Mouse (Mus musculus) adrenal gland, adult (tissue): ENCODE measurements around the gene Zfp207.
"Not testable (repeated sequence)": the region's sequence is repeated elsewhere in the genome, so short reads cannot be mapped to it uniquely, and the experiment has no call there.

Experiments
- DNase-seq, 2 experiments: peaks; one replicate each; pipeline ENCODE4 v3.0.0; 2022 to 2023; ENCODE audit warnings: low spot score in 1 of 2; ENCODE audit not compliant: inconsistent age in 2 of 2

Zfp207 gene

DNA sequence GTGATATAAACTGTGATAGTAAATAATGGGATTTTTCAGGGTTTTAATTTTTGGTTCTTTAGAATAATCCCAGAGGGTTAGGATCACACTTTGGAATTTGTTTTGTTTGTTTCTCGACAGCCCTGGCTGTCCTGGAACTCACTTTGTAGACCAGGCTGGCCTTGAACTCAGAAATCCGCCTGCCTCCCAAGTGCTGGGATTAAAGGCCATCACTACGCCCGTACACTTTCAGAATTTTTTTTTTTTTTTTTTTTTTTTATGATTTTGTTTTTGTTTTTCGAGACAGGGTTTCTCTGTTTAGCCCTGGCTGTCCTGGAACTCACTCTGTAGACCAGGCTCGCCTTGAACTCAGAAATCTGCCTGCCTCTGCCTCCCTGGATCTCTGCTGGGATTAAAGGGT, 24.8 kb downstream of the Zfp207 start:
- not testable (repeated sequence) for DNase-seq

GRCm38 (mm10) chr11:80410377-80410776, 27.3 kb downstream of the Zfp207 start:
- DNase-seq = no peak

GRCm38 (mm10) chr11:80417085-80417484, 34.0 kb downstream of the Zfp207 start:
- peak in 1 of 2 experiments; percentile 33 for DNase-seq

GRCm38 (mm10) chr11:80419743-80420142, 36.7 kb downstream of the Zfp207 start:
- DNase-seq = no peak

- no peak for DNase-seq
Measured at GRCm38 (mm10) chr11:80420202-80420984, 37.3 kb downstream of the Zfp207 start.

GRCm38 (mm10) chr11:80421421-80422047, 38.5 kb downstream of the Zfp207 start:
- DNase-seq = no peak

DNA sequence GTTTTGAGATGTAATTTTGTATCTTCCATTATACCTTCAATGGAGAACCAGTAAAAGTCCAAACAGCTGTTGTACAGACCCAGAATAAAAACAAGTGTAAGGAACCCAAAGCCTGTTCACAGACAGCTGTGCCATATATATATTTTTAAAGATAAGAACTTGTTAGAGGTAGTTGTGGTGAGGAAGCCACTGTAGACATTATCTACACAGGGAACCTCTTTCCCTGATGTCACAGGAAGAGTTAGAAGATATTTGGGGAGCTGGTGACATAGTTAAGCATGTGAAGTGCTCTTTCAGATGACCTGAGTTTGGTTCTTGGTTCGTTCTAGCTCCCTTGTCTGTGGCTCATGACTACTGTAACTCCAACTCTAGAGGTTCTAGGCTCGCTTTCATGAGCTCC, 41.6 kb downstream of the Zfp207 start:
- no peak for DNase-seq

DNA sequence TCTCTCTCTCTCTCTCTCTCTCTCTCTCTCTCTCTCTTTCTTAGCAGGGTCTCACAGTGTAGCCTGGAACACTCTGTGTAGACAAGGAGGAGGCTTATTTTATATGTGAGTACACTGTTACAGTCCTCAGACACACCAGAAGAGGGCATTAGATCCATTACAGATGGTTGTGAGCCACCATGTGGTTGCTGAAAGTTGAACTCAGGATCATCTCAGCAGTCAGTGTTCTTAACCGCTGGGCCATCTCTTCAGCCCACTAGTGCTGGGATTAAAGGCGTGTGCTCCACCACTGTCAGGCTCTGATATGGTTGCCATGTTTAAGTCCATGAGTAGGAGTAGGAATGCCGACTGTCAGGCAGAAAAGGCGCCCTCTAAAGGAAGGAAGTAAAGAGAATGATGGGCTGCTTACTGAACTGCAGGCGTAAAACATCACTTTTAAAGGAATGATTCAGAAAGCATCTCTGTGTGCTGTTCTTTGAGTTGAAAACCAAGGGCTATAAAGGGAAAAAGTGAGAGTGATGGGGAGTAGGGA, 42.2 kb downstream of the Zfp207 start:
- DNase-seq = no peak

DNA sequence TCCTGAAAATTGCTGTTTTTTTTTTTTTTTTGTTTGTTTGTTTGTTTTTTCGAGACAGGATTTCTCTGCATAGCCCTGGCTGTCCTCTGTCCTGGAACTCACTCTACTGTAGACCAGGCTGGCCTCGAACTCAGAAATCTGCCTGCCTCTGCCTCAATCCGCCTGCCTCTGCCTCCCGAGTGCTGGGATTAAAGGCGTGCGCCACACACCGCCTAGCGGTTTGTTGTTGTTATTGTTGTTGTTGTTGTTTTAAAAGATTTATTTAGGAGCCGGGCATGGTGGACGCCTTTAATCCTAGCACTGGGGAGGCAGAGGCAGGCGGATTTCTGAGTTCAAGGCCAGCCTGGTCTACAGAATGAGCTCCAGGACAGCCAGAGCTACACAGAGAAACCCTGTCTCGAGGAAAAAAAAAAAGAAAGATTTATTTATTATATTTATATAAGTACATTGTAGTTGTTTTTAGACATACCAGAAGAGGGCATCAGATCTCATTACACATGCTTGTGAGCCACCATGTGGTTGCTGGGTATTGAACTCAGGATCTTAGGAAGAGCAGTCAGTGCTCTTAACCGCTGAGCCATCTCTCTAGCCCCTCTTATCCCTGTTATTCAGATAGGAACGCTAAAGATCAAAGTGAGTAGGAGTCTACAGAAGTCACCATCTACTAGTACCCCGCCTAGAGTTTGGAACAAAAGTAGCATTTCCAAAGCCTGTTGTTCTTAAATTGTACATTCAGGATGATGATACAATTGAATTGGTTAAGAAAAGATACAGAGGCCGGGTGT, 43.1 kb downstream of the Zfp207 start:
- DNase-seq = not testable (repeated sequence)

DNA sequence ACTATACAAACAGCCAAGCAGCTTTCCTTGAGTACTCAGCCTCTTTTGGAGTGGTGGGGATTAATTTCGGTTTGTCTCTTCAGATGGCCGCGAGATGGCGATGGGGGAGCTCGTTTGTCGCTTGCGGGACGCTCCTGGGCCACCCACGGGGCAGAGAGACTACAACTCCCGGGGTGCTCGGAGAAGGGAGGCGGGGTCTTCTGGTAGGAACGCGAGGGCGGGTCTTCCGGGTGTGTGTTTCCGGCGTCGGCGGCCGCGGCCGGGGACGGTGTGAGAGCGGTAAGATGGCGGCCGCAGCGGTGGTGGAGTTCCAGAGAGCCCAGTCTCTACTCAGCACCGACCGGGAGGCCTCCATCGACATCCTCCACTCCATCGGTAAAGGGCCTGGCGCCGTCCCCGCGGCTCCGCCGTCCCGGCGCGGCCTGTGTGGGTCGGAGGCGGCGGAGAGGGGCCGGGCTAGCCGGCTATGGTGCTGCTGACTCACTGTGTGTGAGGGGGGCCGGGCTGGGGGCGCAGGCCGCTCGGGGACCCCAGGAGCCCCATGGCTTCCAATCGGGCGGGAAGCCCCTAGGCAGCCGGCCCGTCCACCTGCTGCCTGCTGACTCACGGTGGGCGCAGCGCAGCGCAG, 45.4 kb downstream of the Zfp207 start, which contains the start of gene Psmd11:
Psmd11 (plus strand) TSS at position 235 of the 628 bp plus-strand sequence.
- DNase-seq = peak; percentile 97 to 98

DNA sequence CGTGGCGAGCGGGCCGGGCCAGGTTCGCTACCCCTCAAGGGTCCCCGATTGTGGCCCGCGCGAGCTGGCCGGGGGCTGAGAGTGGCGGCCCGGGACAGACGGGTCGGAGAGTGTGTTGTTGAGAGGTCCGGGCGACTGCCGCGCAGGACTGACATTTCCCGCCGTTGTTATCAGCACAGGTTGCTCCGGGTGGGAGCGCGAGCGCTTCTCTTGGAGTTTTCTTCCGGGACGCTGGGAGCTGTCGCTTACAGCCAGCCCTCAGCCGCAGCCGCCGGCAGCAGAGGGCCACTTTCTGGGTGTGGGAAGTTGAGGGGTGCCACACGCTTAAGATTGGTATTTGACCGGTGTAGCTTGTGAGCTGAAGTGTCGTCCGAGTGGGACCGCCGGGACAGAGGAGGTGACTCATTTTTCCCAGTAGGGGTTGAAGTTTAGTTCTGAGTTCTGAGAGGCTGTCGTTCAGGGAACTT, 46.0 kb downstream of the Zfp207 start:
- peak in 1 of 2 experiments; percentile 89 for DNase-seq

DNA sequence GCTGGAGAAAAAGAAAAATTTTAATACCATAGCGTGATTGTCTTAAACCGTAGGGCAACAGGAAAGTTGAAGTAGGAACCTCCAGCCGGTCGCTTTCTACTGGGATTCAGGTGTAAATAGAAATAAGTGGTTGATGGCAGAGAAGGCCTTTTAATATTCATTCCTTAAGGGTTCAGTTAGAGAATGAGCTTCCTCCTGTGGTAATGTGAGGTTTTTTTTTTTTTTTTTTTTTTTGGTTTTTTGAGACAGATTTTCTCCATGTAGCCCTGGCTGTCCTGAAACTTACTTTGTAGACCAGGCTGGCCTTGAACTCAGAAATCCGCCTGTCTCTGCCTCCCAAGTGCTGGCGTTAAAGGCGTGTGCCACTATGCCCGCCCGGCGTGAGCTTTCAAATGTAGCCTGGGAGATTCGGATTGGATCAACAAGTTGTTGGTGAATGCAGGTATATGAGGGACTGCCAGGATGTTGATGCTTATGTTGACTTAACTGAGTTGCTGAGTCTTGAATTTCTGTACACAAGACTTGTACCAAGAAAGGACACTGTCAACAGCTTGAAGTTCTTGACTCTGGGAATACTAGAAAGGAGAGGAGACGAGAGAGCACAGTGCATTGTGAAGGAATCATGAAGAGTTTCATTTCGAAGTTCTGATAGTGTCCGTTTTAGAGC, 46.6 kb downstream of the Zfp207 start:
- DNase-seq = peak; percentile 17 to 43

DNA sequence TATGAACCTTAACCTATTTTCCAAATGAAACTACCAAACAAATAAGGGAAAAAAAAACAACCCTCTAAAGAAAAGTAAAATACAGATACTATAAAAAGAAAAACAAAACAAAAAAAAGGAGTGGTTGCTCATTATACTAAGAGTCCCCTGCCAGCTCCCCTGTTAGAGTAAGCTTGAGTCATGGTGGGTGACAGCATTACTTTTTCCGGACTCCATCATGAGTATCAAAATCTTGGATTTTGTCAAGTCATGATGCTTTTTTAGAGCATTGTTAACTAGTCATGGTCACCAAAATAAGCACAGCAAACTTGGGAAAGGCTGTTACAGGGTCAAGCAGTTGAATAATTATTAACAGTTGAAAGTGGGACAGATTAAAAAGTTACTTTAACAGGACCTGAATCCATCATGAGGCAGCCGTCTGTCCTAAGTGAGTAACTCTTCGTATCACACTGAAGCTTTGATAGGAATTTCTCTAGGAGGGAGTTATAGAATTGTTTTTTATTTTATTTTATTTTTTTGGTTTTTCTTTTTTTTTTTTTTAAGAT, 47.4 kb downstream of the Zfp207 start:
- DNase-seq = no peak

GRCm38 (mm10) chr11:80446916-80447315, 63.8 kb downstream of the Zfp207 start:
- no peak for DNase-seq

- no peak for DNase-seq
Measured at GRCm38 (mm10) chr11:80449859-80450258, 66.8 kb downstream of the Zfp207 start.

GRCm38 (mm10) chr11:80452242-80452641, 69.2 kb downstream of the Zfp207 start:
- no peak for DNase-seq

DNA sequence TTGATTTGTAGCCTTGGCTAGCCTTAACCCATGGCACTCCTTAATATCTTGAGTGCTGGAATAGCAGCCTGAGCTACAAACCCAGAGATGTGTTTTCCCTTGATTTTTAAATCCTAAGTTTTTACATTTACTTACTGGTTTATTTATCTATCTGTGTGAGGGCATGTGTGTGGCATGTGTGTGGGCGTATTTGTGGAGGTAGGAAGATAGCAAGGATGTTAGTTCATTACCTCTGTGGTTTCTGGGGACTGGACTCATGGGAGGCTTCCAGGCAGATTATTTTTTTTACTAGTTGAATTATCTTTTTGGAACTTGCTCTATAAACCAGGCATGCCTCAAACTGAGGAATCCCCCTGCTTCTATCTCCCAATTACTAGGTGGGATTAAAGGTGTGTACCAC, 70.1 kb downstream of the Zfp207 start:
- no peak for DNase-seq
